Mouse (Mus musculus) ES-Bruce4 (cell line): ENCODE results near the gene Btbd16. TPM values are rescaled to one million over a fixed set of nuclear protein-coding genes. Genes with fewer than 3 reads are reported as not detected.

ENCODE experiments used
- H3K27ac ChIP-seq: 2 replicates; pipeline ENCODE4 v1.5.1; 2012; ENCODE audit warnings: low read length, inconsistent platforms; ENCODE audit not compliant: insufficient read depth
- H3K27me3 ChIP-seq: 2 replicates; pipeline ENCODE4 v1.6.1; 2012; ENCODE audit warnings: mild to moderate bottlenecking, low read length, inconsistent platforms; ENCODE audit not compliant: control insufficient read depth, poor library complexity, insufficient read depth, severe bottlenecking
- H3K36me3 ChIP-seq: 2 replicates; pipeline ENCODE4 v1.6.1; 2012; ENCODE audit warnings: inconsistent platforms, mild to moderate bottlenecking, low read length, moderate library complexity; ENCODE audit not compliant: control insufficient read depth, poor library complexity, insufficient read depth, severe bottlenecking
- H3K4me1 ChIP-seq: one replicate; pipeline ENCODE4 v1.8.1; 2011; ENCODE audit warnings: low read length; ENCODE audit not compliant: control insufficient read depth, insufficient read depth
- H3K4me3 ChIP-seq: 2 replicates; pipeline ENCODE4 v1.5.1; 2011; ENCODE audit warnings: low read depth, mild to moderate bottlenecking, low read length
- H3K9ac ChIP-seq: 2 replicates; pipeline ENCODE4 v1.6.1; 2012; ENCODE audit warnings: low read depth, mild to moderate bottlenecking, inconsistent platforms; ENCODE audit not compliant: poor library complexity, severe bottlenecking
- H3K9me3 ChIP-seq: replicated peaks from 2 replicates; pipeline ENCODE4 v1.6.1; 2012; ENCODE audit warnings: mild to moderate bottlenecking, low read length, inconsistent platforms; ENCODE audit not compliant: control insufficient read depth, poor library complexity, insufficient read depth, severe bottlenecking
- CTCF ChIP-seq: IDR thresholded peaks from one replicate; pipeline ENCODE4 v1.8.1; 2011; ENCODE audit warnings: low read depth, low read length
- EP300 ChIP-seq: IDR thresholded peaks from 2 replicates; pipeline ENCODE4 v1.6.1; 2011; ENCODE audit warnings: low read depth, low read length; ENCODE audit not compliant: insufficient read depth
- POLR2A ChIP-seq: IDR thresholded peaks from one replicate; pipeline ENCODE4 v1.8.1; 2011; ENCODE audit warnings: low read length; ENCODE audit not compliant: insufficient read depth
- polyA plus RNA-seq: library from polyadenylated mRNA; stranded (reverse); fragments of >200 nt; gene quantifications from 2 replicates; pipeline ENCODE4 v1.2.4, GENCODE M21; 2011; ENCODE audit warnings: low read depth; ENCODE audit not compliant: missing spikeins, insufficient read depth, insufficient read length

Gene Btbd16
- not detected in 2 replicates for polyA plus RNA-seq

GRCm38 (mm10) chr7:130773914-130774630 is at the start of gene Btbd16:
Btbd16 (plus strand) TSS chr7:130774069.
- no peak within 1 kb of the TSS for H3K27ac ChIP-seq
- H3K4me1 ChIP-seq, result no peaks in the 10 kb centered on the region
- TF ChIP-seq POLR2A, result no peak
- TF ChIP-seq EP300, result no peak
- no peak for TF ChIP-seq CTCF
- no peak within 1 kb of the TSS for H3K9ac ChIP-seq
- no peak within 1 kb of the TSS for H3K4me3 ChIP-seq
- H3K27me3 ChIP-seq, result no peaks in the 10 kb centered on the region
- no peaks in the 10 kb centered on the region for H3K9me3 ChIP-seq
- no peaks in the 10 kb centered on the region for H3K36me3 ChIP-seq

- Histone ChIP-seq H3K4me1 (no peaks in the 10 kb centered on the region), H3K9ac (no peak overlapping the region), H3K9me3 (no peaks in the 10 kb centered on the region), H3K36me3 (peaks cover 13% of the 10 kb centered on the region), H3K27me3 (no peaks in the 10 kb centered on the region), H3K4me3 (no peak overlapping the region), H3K27ac (no peak overlapping the region)
- TF ChIP-seq POLR2A (no peak), EP300 (no peak), CTCF (no peak)
These were observed 47.7 kb upstream of the Btbd16 start for GRCm38 (mm10) chr7:130726185-130726584.

GRCm38 (mm10) chr7:130726724-130727422 is 47.0 kb upstream of the Btbd16 start:
- H3K9me3 ChIP-seq, result no peaks in the 10 kb centered on the region
- H3K4me3 ChIP-seq, result no peak overlapping the region
- H3K27me3 ChIP-seq, result no peaks in the 10 kb centered on the region
- TF ChIP-seq POLR2A (no peak), CTCF (no peak), EP300 (no peak)
- H3K9ac ChIP-seq, result no peak overlapping the region
- no peak overlapping the region for H3K27ac ChIP-seq
- H3K36me3 ChIP-seq, result peaks cover 17% of the 10 kb centered on the region
- H3K4me1 ChIP-seq, result no peaks in the 10 kb centered on the region

- Histone ChIP-seq H3K9me3 (no peaks in the 10 kb centered on the region), H3K4me3 (no peak overlapping the region), H3K9ac (no peak overlapping the region), H3K4me1 (no peaks in the 10 kb centered on the region), H3K36me3 (peaks cover 17% of the 10 kb centered on the region), H3K27me3 (no peaks in the 10 kb centered on the region), H3K27ac (no peak overlapping the region)
- TF ChIP-seq EP300 (no peak), CTCF (no peak), POLR2A (no peak)
These were observed 46.3 kb upstream of the Btbd16 start for GRCm38 (mm10) chr7:130727560-130727959.

- peaks cover 38% of the 10 kb centered on the region for H3K36me3 ChIP-seq
- H3K4me1 ChIP-seq, result no peaks in the 10 kb centered on the region
- no peak for TF ChIP-seq CTCF
- TF ChIP-seq EP300, result no peak
- no peak for TF ChIP-seq POLR2A
- no peak overlapping the region for H3K9ac ChIP-seq
- H3K9me3 ChIP-seq, result no peaks in the 10 kb centered on the region
- H3K4me3 ChIP-seq, result no peak overlapping the region
- H3K27me3 ChIP-seq, result no peaks in the 10 kb centered on the region
- no peak overlapping the region for H3K27ac ChIP-seq
These were observed 42.1 kb upstream of the Btbd16 start for GRCm38 (mm10) chr7:130731792-130732191.

- no peaks in the 10 kb centered on the region for H3K4me1 ChIP-seq
- H3K9ac ChIP-seq, result no peak overlapping the region
- H3K27me3 ChIP-seq, result no peaks in the 10 kb centered on the region
- TF ChIP-seq CTCF (no peak), EP300 (no peak), POLR2A (no peak)
- no peak overlapping the region for H3K4me3 ChIP-seq
- H3K9me3 ChIP-seq, result no peaks in the 10 kb centered on the region
- peaks cover 40% of the 10 kb centered on the region for H3K36me3 ChIP-seq
- H3K27ac ChIP-seq, result no peak overlapping the region
These were observed 41.0 kb upstream of the Btbd16 start for GRCm38 (mm10) chr7:130732908-130733307.
